Mouse (Mus musculus): ENCODE data around the gene Iqcj.

Gene Iqcj

DNA sequence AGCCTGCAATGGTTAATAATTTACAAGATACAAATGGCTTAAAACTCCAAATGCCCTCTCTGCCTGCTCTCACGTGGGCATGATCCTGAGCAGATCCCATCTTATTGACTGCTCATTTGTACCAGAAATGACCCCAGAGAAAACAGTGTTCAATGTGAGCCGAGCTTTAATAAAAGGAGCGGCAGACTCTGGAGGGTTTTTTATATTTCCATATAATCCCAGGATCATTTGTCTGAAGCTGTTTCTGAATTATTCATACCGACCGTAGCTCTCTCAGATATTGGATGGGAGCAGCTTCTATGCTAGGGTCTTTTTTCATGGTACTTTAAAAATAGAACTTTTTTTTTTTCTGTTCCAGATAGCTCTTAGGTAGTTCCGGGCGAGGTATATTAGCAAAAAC, 67.7 kb downstream of the Iqcj start:
- no peak for DNase-seq

- no peak for DNase-seq
Measured at GRCm38 (mm10) chr3:67960133-67960532, 68.1 kb downstream of the Iqcj start.

GRCm38 (mm10) chr3:67960727-67961126, 68.7 kb downstream of the Iqcj start:
- peak; percentile 38 to 44 for DNase-seq

DNA sequence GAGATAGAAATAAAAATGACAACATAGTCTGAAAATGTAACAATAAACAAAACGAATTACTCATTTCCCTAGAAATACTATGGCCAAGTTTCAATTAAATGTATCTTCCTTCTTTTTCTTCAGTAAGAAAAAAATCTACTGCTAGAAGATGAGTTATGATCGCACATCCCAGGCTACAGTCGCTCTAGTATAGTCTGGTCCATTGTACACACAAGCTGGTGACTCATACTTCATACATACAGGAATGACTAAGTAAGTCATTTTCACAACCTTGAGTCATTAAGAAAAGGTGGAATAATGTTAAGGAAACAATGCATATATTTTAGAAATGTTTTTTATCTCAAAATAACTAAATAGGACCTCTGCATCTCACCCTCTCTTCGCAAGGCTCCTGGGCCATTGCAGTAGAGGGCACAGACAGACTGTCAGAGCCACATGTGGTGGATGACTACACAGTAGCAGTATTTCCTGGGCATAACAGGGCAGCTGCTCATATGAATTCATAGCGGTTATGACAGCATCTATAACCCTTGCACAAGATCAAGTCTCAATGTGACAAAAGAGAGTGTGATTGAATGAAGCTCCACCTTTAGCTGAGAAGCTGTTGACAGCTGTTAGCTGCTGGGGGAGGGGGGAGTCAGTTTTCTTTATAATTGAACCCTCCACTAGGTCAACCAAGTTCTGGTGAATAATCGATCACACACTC, 70.1 kb downstream of the Iqcj start:
- DNase-seq = no peak

DNA sequence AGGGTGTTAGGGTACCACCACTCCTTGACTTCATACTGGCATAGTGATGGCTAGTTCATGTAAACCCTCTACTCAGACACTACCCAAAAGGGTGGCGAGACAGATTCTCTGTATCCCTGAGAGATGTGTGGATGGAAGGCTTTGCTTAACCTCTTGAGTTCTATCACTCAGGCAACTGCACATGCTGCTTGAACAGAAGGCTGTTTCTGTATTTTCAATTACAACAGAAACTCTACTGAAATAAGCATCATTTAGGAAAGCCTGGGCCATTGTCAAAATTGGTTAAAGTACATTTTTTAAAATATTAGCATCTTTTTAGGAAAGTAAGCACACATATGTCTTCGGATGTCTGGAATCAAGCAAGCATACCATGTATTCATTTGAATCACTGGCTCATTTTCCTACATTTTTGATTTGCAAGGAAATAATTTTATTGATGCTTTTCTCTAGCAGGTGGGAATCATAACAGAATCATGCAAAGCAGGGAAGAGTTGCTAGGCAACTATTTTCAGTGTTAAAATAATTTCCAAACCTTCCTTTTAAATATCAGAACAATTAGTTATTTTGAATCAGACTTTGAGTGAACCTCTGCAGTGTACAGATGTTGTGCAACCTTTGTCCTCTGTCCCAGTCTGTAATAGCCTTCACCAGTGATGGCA, 82.4 kb downstream of the Iqcj start:
- no peak for DNase-seq

- peak in 1 of 2 experiments; percentile 11 for DNase-seq
Measured at GRCm38 (mm10) chr3:67980006-67980405, 88.0 kb downstream of the Iqcj start.

DNA sequence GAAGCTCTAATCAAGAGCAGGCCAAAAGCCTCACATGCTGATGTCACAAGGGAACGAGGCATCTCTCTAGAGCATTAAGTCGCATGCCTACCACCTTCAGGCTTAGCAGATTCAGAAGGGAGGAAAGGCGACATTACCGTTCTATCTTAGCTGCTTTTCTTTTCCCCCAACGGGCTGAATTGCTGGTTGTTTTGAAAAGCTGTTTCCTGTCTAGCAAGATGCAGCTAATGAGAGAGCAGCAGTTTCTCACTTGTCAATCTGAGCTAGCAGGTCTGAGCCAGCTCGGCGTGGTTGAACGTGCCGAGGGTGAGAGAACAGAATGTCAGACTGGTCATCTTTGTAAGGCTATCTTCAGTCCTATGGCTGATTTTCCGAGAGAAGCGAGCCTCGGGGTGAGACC, 91.3 kb downstream of the Iqcj start:
- no peak for DNase-seq

GRCm38 (mm10) chr3:68002415-68002814, 110.4 kb downstream of the Iqcj start:
- DNase-seq = no peak

DNA sequence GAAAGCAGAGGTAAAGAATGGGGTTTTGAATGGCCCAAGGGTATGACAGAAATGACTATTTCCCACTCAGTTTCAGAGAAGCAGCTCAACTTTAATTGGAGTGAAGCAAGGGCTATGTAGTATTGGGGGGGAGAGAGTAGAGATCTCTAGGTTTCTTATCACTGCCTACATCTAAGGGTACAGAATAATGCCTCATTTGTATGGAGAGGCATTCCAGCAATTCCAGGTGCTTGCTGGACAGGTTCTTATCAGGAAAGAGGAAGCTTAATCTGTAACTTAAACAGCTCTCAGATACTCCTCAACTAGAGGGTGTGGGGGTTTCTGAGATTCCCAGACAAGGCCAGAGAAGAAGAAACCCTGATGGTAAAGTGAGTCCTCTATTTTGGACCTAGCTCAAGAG, 120.3 kb downstream of the Iqcj start:
- DNase-seq = no peak

- peak; percentile 7 to 24 for DNase-seq
Measured at GRCm38 (mm10) chr3:68015786-68016185, 123.8 kb downstream of the Iqcj start.

DNA sequence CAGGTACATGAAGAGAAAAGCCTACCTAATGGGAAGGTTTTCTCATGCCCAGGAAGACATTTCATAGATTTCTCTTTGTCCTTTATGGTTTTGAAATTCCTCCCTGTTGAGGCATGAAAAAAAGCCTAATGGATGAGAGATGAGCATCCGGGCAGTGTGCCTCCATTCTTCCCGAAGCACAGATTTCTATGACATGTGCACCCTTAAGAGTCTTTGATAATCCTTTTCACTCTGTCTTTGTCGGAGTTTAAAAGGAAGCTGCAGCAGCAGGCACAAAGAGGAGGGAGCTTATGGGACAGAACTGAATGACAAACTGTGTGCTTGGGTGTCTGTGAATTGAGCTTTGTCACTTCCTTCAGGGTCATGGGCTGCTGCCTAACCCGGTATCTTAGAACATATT, 127.4 kb downstream of the Iqcj start:
- DNase-seq = no peak

DNA sequence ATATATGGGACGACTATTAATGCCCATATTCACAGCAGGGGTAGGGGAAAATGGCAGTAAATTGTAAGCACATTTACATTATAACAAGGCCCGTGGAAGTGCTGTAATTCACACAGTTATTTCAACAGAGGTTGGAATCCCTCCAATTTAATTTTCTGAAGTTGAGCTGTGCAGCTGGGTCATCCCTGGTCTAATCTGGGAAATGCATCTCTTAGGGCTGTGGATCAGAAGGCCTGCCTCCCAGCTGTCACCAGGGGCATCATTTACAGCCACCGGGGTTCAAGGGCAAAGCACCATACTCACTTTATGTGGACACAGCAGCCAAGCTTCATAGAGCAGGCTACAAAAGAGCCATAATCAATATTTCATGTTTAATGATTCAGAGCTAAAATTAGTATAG, 144.1 kb downstream of the Iqcj start:
- no peak for DNase-seq

- DNase-seq = no peak
Measured at GRCm38 (mm10) chr3:68042951-68043350, 150.9 kb downstream of the Iqcj start.

- DNase-seq = peak; percentile 66 to 71
Measured at GRCm38 (mm10) chr3:68045475-68046416, 153.7 kb downstream of the Iqcj start.

DNA sequence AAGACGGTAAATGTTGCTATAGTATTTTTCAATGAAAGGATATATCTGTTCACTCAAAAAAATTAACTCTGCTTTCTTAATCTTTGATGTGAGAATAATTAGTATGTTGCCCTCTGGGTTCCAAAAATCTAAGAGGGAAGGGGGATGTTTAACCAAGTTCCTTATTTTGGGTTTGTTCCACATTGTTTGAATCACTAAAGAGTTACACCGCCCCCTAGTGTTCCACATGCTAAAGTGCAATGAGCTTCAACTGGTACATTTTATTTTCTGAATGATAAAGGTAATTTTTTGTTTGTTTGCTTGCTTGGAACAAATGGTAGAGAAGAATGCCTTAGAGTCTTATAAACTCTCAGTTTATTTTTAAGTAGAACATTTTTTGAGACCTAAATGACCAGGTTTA, 161.5 kb downstream of the Iqcj start:
- peak; percentile 56 to 61 for DNase-seq

- DNase-seq = no peak
Measured at GRCm38 (mm10) chr3:68055071-68055470, 163.1 kb downstream of the Iqcj start.

GRCm38 (mm10) chr3:68056373-68057275, 164.6 kb downstream of the Iqcj start:
- DNase-seq = peak; percentile 84 to 91

DNA sequence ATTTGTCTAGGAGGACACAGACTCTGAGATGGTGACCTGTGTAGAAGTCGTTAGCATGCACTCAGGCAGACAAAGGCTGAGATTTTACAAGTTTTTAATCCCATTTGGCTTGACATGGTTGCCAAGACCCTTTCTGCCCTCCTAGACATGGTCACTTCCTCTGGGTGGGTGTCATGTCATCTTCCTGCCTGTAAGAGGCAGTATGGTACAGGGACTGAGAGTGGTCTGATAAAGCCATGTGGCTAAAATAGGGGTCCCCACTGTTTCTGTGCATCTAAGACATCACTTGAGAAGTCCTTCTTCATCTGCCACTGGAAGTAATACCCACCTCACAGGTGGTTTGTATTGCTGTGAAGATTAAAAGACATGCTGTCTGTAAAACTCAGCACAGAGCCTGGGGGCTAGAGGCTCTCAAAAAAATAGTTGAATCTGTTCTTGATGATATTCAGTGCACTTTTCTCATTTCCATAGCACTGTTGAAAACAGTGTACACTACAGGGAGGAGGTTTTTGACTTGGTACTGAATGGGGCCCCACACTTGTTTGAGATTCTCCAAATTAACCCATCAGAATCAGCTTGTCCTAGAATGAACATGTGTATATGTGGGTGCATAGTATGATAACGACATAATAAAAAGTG, 167.3 kb downstream of the Iqcj start:
- DNase-seq = peak; percentile 73 to 75

DNA sequence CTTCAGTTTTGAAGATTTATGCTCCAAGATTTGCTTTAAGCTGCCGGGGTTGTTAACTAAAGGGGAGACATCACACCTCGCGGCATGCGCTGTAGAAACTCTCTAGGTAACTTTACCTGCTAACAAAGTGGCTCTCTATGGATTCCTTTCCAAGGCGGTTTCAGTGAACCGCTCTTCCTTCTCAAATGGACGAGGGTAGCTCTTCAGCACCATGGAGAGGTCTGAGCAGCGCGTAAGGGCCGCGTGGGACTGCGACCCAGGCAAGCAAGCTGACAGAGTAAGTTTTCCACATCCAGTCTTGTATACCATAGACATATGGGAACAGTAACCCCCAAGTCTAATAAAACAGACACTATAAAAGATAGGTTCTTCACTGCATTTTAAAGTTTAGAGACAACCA, 172.7 kb downstream of the Iqcj start, which contains the start of gene Schip1:
Schip1 (plus strand) TSS at position 72 of the 400 bp plus-strand sequence.
- DNase-seq = no peak

GRCm38 (mm10) chr3:68071395-68072386, 179.7 kb downstream of the Iqcj start:
- peak; percentile 66 to 79 for DNase-seq
